Mouse (Mus musculus): ENCODE results near the gene Dtx3.

DNA sequence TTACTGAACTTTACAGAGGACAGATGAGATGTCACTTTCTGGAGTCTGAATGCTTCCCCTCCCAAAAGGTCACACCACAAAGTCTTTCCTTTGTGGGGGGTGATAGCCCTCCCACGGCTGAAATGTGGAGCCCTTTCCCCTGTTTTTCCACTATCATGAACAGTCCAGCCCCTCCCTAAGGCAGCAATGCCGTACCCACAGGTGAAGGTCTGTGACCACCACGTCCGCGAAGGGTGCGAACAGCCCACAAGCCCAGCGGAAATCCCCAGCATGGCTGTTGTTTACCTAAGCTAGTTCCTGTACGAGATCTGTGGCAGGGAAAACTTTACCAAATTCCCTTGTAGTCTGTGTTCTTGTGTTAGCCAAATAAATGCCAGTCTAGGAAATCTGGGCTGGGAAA, 54.0 kb downstream of the Dtx3 start:
- TF ChIP-seq CTCF (IDR thresholded peaks at IDR 0.05; ENCODE audit: borderline replicate concordance, insufficient read depth, low read depth, low read length) (no peak), POLR2A (IDR thresholded peaks at IDR 0.05; ENCODE audit: borderline replicate concordance, insufficient read depth, low read length) (no peak)
